Mouse (Mus musculus) embryonic fibroblast, embryonic 13.5 days (primary cell): ENCODE results near the gene Stat5a.

Experiments
- CTCF ChIP-seq: IDR thresholded peaks from 2 replicates; pipeline ENCODE4 v1.5.1; 2011; ENCODE audit warnings: mild to moderate bottlenecking, control low read depth, low read length, moderate library complexity, borderline replicate concordance; ENCODE audit not compliant: insufficient read depth
- POLR2A ChIP-seq: IDR thresholded peaks from 2 replicates; pipeline ENCODE4 v1.6.1; 2011; ENCODE audit warnings: low read depth, mild to moderate bottlenecking, control low read depth, low read length, moderate library complexity

DNA sequence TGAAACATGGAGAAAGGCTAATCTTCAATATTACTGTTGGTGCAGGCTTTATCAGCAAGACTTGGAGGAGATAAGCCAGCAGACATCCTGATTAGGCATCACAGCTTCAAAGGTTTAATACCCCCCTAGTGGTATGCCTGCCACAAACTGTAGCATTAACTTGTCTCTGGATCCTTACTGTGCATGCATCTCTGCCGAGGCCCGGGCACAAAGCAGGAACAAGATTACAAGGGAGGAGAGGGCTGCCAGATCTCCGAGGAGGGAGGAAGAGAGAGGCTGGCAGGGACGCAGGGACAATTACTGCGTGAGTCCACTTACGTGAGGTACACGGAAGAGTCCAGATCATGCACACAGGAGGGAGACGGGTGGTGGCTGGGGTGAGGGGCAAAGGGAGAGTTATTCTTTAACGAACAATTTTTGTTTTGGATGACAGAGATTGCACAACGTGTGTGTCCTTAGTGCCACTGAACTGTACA lies 30.4 kb upstream of the Stat5a start:
- TF ChIP-seq POLR2A (no peak), CTCF (no peak)
